Mouse (Mus musculus) erythroblast, embryonic 14.5 days (primary cell): ENCODE measurements around the gene Tmem132d.

Experiments
- GATA1 ChIP-seq: IDR thresholded peaks from 2 replicates; pipeline ENCODE4 v1.6.1; 2012; ENCODE audit warnings: low read length, inconsistent platforms, mixed read lengths
- TAL1 ChIP-seq: IDR thresholded peaks from 3 replicates; pipeline ENCODE4 v1.6.1; 2012; ENCODE audit warnings: low read length, inconsistent platforms, mixed read lengths

- no peak for TF ChIP-seq GATA1
- TF ChIP-seq TAL1, result no peak
These were observed 25.3 kb downstream of the Tmem132d start for GRCm38 (mm10) chr5:128407546-128407945.
